Comparison of ENCODE assay signal across 15 mouse cellular contexts in the genomic region with DNA sequence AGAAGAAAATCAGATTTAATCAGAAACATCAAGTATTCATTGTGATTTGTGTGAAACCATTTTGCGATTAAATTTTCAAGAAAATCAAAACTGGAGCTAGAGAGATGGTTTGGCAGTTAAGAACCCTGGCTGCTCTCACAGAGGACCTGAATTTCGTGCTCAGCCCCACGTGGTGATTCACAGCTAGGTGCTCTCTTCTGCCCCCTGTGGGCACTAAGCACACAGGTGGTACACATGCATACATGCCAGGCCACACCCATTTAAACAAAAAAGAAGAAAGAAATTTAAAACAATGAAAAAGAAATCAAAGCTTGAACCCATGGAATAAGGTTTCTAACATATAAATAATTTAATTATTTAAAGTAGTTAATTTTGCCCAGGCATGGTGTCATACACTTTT. TPM values are rescaled to one million over a fixed set of nuclear protein-coding genes. Genes with fewer than 3 reads are reported as not detected.
DNase-seq lines count a peak whose midpoint lies in the region; ATAC-seq and TF ChIP-seq lines count a peak whose summit lies in the region.
"Had no signal": no experiment of that assay in that cellular context is flagged by ENCODE, and none has a peak within 500 bp of the region (broad histone marks: within the 10 kb centered on the region; RNA-seq: fewer than 3 reads in every experiment).

No protein-coding gene starts in this region.

- H3K4me3 ChIP-seq in layer of hippocampus, adult 2 months, result no peak overlapping the region
- H3K4me3 ChIP-seq: heart, embryonic 15.5 days; neural tube, embryonic 15.5 days had no signal

- TF ChIP-seq CTCF in layer of hippocampus, adult 2 months (conservative IDR thresholded peaks at IDR 0.05), result peak; percentile 64

- DNase-seq in layer of hippocampus, adult 2 months (ENCODE audit: low spot score in 2 of 2), result no peak
- no peak for DNase-seq in layer of hippocampus, adult 9-11 months
- DNase-seq in thymus, postnatal 4 days, result peak; percentile 50
- no peak for DNase-seq in thymus, adult 18-20 months
- DNase-seq in NIH3T3 (ENCODE audit: low read depth), result peak; percentile 50
- no peak for DNase-seq in layer of hippocampus, adult 18-20 months (ENCODE audit: low spot score in 2 of 2)
- DNase-seq: adrenal gland, postnatal 36 days; cerebellum, adult 2 months; gastrocnemius, postnatal 10 days; left cerebral cortex, postnatal 4 days; lung, postnatal 10 days; right cerebral cortex, postnatal 25 days had no signal

- no peak overlapping the region for H3K27ac ChIP-seq in layer of hippocampus, adult 2 months
- H3K27ac ChIP-seq: heart, embryonic 15.5 days; neural tube, embryonic 15.5 days had no signal

- no peak for ATAC-seq in inflammation-experienced regulatory T-cells, adult 6 months

RNA-seq across cellular contexts. Expression of a gene that starts 15.7 kb away (rescaled TPM):
- total RNA-seq in layer of hippocampus, adult 2 months (2021), result 10 to 100 TPM; 15.7 to 17.7 TPM
- polyA plus RNA-seq in inflammation-experienced regulatory T-cells, adult 6 months (2017; shearing (Covaris generic)), result not detected
- total RNA-seq in layer of hippocampus, adult 18-20 months (2021), result 10 to 100 TPM; 18.4 to 19.2 TPM

Comparison
In these comparisons a context has a peak if more than half of its experiments do, and no peak if none do; other contexts are left out.
1. DNase-seq: peak in thymus, postnatal 4 days (single experiment) and NIH3T3 (single experiment); none in layer of hippocampus, adult 2 months (0 of 2), layer of hippocampus, adult 9-11 months (single experiment), thymus, adult 18-20 months (0 of 2) and layer of hippocampus, adult 18-20 months (0 of 2).